Mouse (Mus musculus): ENCODE results near the gene Fasl.

DNA sequence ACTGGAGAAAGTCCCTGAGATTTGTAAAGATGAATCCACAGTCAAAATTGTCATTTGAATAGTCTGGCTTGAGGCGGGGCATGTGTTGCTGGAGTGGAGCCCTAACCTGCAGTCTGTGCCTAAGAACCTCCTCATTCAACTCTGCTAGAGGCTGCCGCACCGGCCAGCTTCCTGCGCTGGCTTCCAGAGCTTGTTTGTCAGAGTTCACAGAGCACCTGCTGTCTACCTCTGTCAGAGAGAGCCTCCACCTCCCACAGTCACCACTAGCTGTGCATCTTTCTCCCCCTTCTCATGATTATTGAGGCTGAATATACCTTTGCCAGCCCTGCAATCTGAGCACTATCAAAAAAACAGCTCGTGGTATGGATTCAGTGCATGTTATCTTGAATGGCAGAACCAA is 22.4 kb downstream of the Fasl start:
- TF ChIP-seq CTCF (IDR thresholded peaks at IDR 0.05; ENCODE audit: low read depth) (no peak), EP300 (IDR thresholded peaks at IDR 0.05; ENCODE audit: low read depth) (no peak)

All from heart, postnatal 0 days (tissue).